Mouse (Mus musculus) C2C12 (cell line): ENCODE measurements at regions not wholly inside any gene's neighbourhood (a gene's known extent, or its start where the extent isn't known, plus 50 kb on each side); places are given as distances from the start of the nearest gene placed in this dataset.

Experiments used
- CTCF ChIP-seq: IDR thresholded peaks from one replicate; pipeline ENCODE4 v1.5.1; 2011; ENCODE audit not compliant: control insufficient read depth, insufficient read depth, insufficient read length
- FOSL1 ChIP-seq: IDR thresholded peaks from one replicate; pipeline ENCODE4 v1.8.0; 2011; ENCODE audit warnings: mild to moderate bottlenecking, low read length; ENCODE audit not compliant: poor library complexity, insufficient read depth, severe bottlenecking

- TF ChIP-seq CTCF (no peak), FOSL1 (no peak)
These were observed 60.3 kb downstream of the Pcdh20 start for GRCm38 (mm10) chr14:88410722-88411437.
